Mouse (Mus musculus) CD4-positive, CD25-positive, alpha-beta regulatory T cell, adult 4 months (primary cell): ENCODE measurements at regions not wholly inside any gene's neighbourhood (a gene's known extent, or its start where the extent isn't known, plus 50 kb on each side); places are given as distances from the start of the nearest gene placed in this dataset.

Source experiments
- ATAC-seq: one replicate; pipeline ENCODE4 v1.8.0; 2017

DNA sequence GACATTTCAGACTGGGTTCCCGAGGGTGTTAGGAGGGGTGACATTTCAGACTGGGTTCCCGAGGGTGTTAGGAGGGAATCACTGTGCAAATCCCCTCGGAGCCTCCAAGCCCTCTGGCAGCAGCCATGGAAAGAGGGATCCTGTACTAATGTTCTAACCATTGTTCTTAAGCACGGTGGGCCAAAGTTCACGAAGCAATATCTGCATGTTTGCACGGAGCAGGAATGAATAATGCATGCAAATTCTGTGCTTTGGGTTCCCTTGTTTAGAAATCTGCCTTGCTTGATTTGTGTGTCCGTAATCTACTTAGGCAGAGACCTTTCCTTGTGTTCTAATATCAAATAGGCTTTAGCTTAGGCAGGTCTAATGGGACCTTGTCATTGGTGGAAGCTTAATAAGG lies 55.9 kb upstream of the Zfp280d start:
- no peak for ATAC-seq

GRCm38 (mm10) chr9:72219892-72220291 lies 54.8 kb upstream of the Zfp280d start:
- no peak for ATAC-seq

GRCm38 (mm10) chr9:72221333-72221732 lies 53.3 kb upstream of the Zfp280d start:
- no peak for ATAC-seq
